Mouse (Mus musculus): ENCODE results near the gene Zc3h8.

Zc3h8 gene

DNA sequence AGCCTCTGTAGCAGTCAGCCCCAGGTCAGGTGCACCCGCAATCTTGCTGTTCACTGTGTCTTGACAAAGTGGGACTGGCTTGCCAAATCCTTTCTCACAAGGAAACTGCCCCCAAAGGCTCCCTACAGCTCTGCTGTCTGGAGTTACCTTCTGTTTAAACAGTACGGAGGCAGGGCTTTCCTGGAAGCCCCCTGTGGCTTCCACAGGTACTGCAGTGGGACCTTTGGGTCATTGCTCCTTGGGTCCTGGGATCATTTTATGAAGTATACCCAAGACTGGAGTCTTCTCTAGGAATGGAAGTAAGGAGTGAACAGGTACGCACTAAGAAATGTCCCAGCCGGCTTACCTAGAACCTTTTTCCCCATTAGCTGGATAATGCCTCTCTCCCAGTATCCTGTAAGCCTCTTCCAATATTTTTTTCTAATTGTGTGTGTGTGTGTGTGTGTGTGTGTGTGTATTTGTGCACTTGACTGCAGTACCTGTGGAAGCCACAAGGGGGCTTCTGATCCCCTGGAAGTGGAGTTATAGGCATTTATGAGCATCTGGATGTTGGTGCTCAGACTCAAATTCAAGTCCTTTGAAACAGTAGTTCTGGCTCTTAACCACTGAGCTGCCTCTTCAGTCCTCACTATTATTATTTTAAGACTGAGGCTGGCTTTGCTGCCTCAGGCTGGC lies 53.1 kb downstream of the Zc3h8 start:
- no peak for DNase-seq (ENCODE audit: low spot score in 2 of 2)

DNA sequence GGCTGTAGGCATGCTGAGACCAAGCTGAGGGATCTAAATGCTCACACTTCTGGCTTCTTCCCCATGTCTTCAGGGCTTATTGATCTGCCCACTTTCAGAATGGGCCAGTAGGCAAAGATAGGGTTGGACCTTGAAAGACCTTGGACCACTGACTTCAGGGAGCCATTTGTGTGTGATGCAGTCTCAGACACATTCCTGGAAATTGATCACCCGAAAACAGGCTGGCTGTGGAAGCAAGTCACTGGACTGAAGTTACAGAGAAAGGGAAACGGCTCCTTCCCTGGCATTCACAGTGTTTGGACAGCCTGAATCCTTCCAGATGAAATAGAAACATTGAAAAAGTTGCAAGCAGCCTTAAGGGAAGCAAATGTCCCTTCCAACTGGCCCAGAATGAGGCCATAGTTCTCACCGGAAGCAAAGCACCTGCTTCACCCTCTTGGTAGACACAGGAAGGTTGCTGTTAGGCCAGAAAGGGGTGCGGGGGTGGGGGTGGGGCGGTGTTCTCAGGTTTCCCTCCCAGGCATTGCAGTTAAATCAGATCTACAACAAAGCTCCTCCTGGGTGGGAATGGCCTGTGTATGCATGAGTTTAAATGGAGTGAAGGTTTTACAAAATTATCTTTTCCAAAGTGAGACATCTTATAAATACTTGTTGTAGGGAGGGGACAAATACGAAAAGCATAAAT lies 55.9 kb downstream of the Zc3h8 start:
- DNase-seq (ENCODE audit: low spot score in 2 of 2) = no peak

DNA sequence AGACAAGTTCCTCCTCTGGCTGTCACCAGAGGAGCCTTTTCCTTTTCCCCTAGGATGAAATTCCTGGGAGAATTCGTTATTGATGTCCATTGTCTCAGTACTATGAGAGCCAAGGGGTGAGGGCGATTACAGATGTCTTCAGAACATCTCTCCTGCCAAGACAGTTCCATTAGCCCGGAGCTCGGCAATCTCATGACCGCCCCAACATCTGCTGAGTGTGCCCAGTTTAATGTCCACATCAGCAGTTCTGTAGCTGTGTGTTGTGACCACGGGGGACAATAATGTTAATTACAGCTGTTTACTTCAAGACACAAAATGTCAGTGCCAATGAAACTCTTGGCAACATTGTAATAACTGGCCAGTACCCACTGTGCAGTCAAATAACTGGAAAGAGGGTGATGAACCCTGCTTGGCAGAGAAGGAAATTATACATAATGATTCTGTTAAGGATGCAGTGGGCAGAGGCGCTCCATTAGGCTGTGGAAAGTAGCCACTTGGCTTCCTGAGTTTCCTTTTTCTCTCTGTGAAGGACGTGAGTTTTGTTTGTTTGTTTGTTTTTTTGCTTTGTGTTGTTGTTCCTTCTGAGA lies 58.6 kb downstream of the Zc3h8 start:
- DNase-seq (ENCODE audit: low spot score in 2 of 2) = no peak

DNA sequence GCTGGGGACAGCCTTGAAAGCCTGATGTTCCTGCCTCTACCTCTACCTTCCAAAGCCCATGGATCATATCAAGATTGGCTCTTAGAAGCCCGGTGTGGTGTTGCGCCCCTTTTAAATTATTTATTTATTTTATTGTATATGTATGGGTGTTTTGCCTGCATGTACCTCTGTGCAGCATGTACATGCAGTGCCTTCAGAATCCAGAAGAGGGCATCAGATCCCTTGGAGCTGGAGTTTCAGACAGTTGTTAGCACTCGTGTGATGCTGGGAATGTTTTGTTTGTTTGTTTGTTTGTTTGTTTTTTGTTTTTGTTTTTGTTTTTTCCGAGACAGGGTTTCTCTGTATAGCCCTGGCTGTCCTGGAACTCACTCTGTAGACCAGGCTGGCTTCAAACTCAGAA lies 62.6 kb downstream of the Zc3h8 start:
- DNase-seq (ENCODE audit: low spot score in 2 of 2) = no peak

Measured in right cerebral cortex, postnatal 36 days (tissue).